Mouse (Mus musculus) thymus, postnatal 4 days (tissue): ENCODE measurements around the gene Cd47.

Experiments used
- DNase-seq: peaks from one replicate; pipeline ENCODE4 v3.0.0; 2021

Gene Cd47

GRCm38 (mm10) chr16:49951925-49952523, 151.7 kb downstream of the Cd47 start:
- no peak for DNase-seq

- DNase-seq: no peak
These were observed 153.5 kb downstream of the Cd47 start for GRCm38 (mm10) chr16:49953817-49954216.

GRCm38 (mm10) chr16:49954909-49955308, 154.6 kb downstream of the Cd47 start:
- no peak for DNase-seq

- DNase-seq: no peak
These were observed 155.0 kb downstream of the Cd47 start for GRCm38 (mm10) chr16:49955325-49955724.

- no peak for DNase-seq
These were observed 155.6 kb downstream of the Cd47 start for GRCm38 (mm10) chr16:49955952-49956351.

GRCm38 (mm10) chr16:49956531-49957302, 156.4 kb downstream of the Cd47 start:
- DNase-seq: no peak

GRCm38 (mm10) chr16:49958900-49959436, 158.6 kb downstream of the Cd47 start:
- DNase-seq: no peak

GRCm38 (mm10) chr16:49962305-49962704, 162.0 kb downstream of the Cd47 start:
- no peak for DNase-seq

GRCm38 (mm10) chr16:49964321-49964986, 164.1 kb downstream of the Cd47 start:
- no peak for DNase-seq
